Mouse (Mus musculus) adrenal gland, postnatal 36 days (tissue): Measurements from ENCODE around the gene Smco2. TPM values are rescaled to one million over a fixed set of nuclear protein-coding genes. Genes with fewer than 3 reads are reported as not detected.
A peak's percentile ranks its signal among the peaks of the same experiment; 100 is the strongest.
"Not testable (repeated sequence)": the region's sequence is repeated elsewhere in the genome, so short reads cannot be mapped to it uniquely, and the experiment has no call there.

Experiments
- DNase-seq, 2 experiments: peaks; one replicate each; pipeline ENCODE4 v3.0.0; 2021; ENCODE audit warnings: mixed read lengths in 1 of 2
- total RNA-seq, 2 experiments: library from RNA; stranded (reverse); gene quantifications; 2 replicates each; pipeline ENCODE4 v1.2.3; 2021

Gene Smco2
- total RNA-seq, 2 experiments from 2014 or later, result not detected

GRCm38 (mm10) chr6:146857386-146857785 is 7.5 kb downstream of the Smco2 start:
- DNase-seq, result no peak

GRCm38 (mm10) chr6:146863154-146863553 is 13.2 kb downstream of the Smco2 start:
- no peak for DNase-seq

GRCm38 (mm10) chr6:146864370-146864769 is 14.5 kb downstream of the Smco2 start:
- DNase-seq, result not testable (repeated sequence)

- no peak for DNase-seq
Observed at GRCm38 (mm10) chr6:146865701-146866100, 15.8 kb downstream of the Smco2 start.

- no peak for DNase-seq
Observed at GRCm38 (mm10) chr6:146871975-146872374, 22.1 kb downstream of the Smco2 start.

GRCm38 (mm10) chr6:146874415-146874814 is 24.5 kb downstream of the Smco2 start:
- no peak for DNase-seq

GRCm38 (mm10) chr6:146876820-146877219 is 26.9 kb downstream of the Smco2 start:
- DNase-seq, result no peak

- no peak for DNase-seq
Observed at GRCm38 (mm10) chr6:146877425-146878045, 27.6 kb downstream of the Smco2 start.

GRCm38 (mm10) chr6:146878926-146879325 is 29.0 kb downstream of the Smco2 start:
- DNase-seq, result no peak

- no peak for DNase-seq
Observed at GRCm38 (mm10) chr6:146879856-146880255, 30.0 kb downstream of the Smco2 start.

GRCm38 (mm10) chr6:146880296-146880695 is 30.4 kb downstream of the Smco2 start:
- no peak for DNase-seq

GRCm38 (mm10) chr6:146881896-146882770 is 32.2 kb downstream of the Smco2 start:
- no peak for DNase-seq

- peak in 1 of 2 experiments; percentile 19 for DNase-seq
Observed at GRCm38 (mm10) chr6:146883426-146883825, 33.5 kb downstream of the Smco2 start.

- DNase-seq, result no peak
Observed at GRCm38 (mm10) chr6:146884171-146884570, 34.3 kb downstream of the Smco2 start.

- DNase-seq, result no peak
Observed at GRCm38 (mm10) chr6:146884851-146885250, 34.9 kb downstream of the Smco2 start.

GRCm38 (mm10) chr6:146887958-146888659 is 38.2 kb downstream of the Smco2 start, which contains the start of gene Ppfibp1:
TSS of gene Ppfibp1 (plus strand) at chr6:146888487.
- peak; percentile 97 to 99 for DNase-seq

GRCm38 (mm10) chr6:146888660-146889490 is 39.0 kb downstream of the Smco2 start:
- DNase-seq, result peak in 1 of 2 experiments; percentile 31

GRCm38 (mm10) chr6:146890215-146890614 is 40.3 kb downstream of the Smco2 start:
- DNase-seq, result no peak

GRCm38 (mm10) chr6:146890633-146891032 is 40.7 kb downstream of the Smco2 start:
- peak; percentile 23 to 29 for DNase-seq

- DNase-seq, result peak; percentile 22 to 51
Observed at GRCm38 (mm10) chr6:146893890-146894289, 44.0 kb downstream of the Smco2 start.

- no peak for DNase-seq
Observed at GRCm38 (mm10) chr6:146898709-146899108, 48.8 kb downstream of the Smco2 start.

GRCm38 (mm10) chr6:146899647-146900046 is 49.7 kb downstream of the Smco2 start:
- no peak for DNase-seq
